Mouse (Mus musculus): Measurements from ENCODE around the gene A630010A05Rik. TPM values are rescaled to one million over a fixed set of nuclear protein-coding genes. Genes with fewer than 3 reads are reported as not detected.
"Not testable (repeated sequence)": the region's sequence is repeated elsewhere in the genome, so short reads cannot be mapped to it uniquely, and the experiment has no call there.

The A630010A05Rik gene
- polyA plus RNA-seq (2015; fragmentation: Nextera tagmentation; extraction: Ambion mirVana) = not detected in 2 replicates

- Histone ChIP-seq H3K27ac (no peak within 1 kb of the TSS), H3K4me2 (no peak within 1 kb of the TSS), H3K9ac (no peak within 1 kb of the TSS), H3K27me3 (no peaks in the 10 kb centered on the region), H3K9me3 (replicated peaks) (no peaks in the 10 kb centered on the region), H3K4me3 (no peak within 1 kb of the TSS), H3K4me1 (no peaks in the 10 kb centered on the region), H3K36me3 (ENCODE audit: poor library complexity, severe bottlenecking) (no peaks in the 10 kb centered on the region)
- no peak for ATAC-seq
- WGBS = 71% methylated on average over 1 of the region's 1 CpGs
These were observed at the start of gene A630010A05Rik for GRCm38 (mm10) chr16:14562017-14562416. A630010A05Rik (plus strand) TSS chr16:14562317.

GRCm38 (mm10) chr16:14535766-14536165 is 26.4 kb upstream of the A630010A05Rik start:
- H3K9ac ChIP-seq = no peak overlapping the region
- ATAC-seq = no peak

GRCm38 (mm10) chr16:14557191-14557590 is 4.9 kb upstream of the A630010A05Rik start:
- ATAC-seq; H3K27ac ChIP-seq; H3K36me3 ChIP-seq (ENCODE audit: poor library complexity, severe bottlenecking); H3K9ac ChIP-seq; H3K27me3 ChIP-seq; H3K4me2 ChIP-seq; H3K4me3 ChIP-seq; H3K4me1 ChIP-seq; H3K9me3 ChIP-seq (replicated peaks): not testable (repeated sequence)
- 59% methylated on average over 1 of the region's 1 CpGs for whole genome bisulfite sequencing

More at GRCm38 (mm10) chr16:14535766-14536165, 26.4 kb upstream of the A630010A05Rik start:
- no peaks in the 10 kb centered on the region for H3K27me3 ChIP-seq
- no peaks in the 10 kb centered on the region for H3K9me3 ChIP-seq (replicated peaks)
- H3K4me3 ChIP-seq = no peak overlapping the region
- H3K27ac ChIP-seq = no peak overlapping the region
- H3K36me3 ChIP-seq (ENCODE audit: poor library complexity, severe bottlenecking) = no peaks in the 10 kb centered on the region
- H3K4me1 ChIP-seq = no peaks in the 10 kb centered on the region
- H3K4me2 ChIP-seq = no peak overlapping the region

Other genes starting within 250 kb of the A630010A05Rik start
- gene Fopnl, start 244.9 kb upstream of the A630010A05Rik start, polyA plus RNA-seq (2015; fragmentation: Nextera tagmentation; extraction: Ambion mirVana) = 205 and 209 TPM in 2 replicates
- 8.3 and 8.6 TPM in 2 replicates for gene Abcc1, start 200.8 kb upstream of the A630010A05Rik start, polyA plus RNA-seq (2015; fragmentation: Nextera tagmentation; extraction: Ambion mirVana)